Mouse (Mus musculus) layer of hippocampus, adult 8-10 months (tissue): ENCODE measurements around the gene Lipk. TPM values are rescaled to one million over a fixed set of nuclear protein-coding genes. Genes with fewer than 3 reads are reported as not detected.

Source experiments
- microRNA-seq, 2 experiments: library from miRNA; unstranded; fragments of <30 nt; microRNA quantifications; one replicate each; pipeline ENCODE4 v1.2.0; 2022
- total RNA-seq, 4 experiments: library from RNA; stranded (reverse); gene quantifications; 2 replicates each; pipeline ENCODE4 v1.2.4; 2022

Gene Lipk
- total RNA-seq, 4 experiments from 2014 or later: not detected

Small RNAs within 50 kb of the gene (microRNA-seq; reads per million reads assigned to microRNA genes)
- gene Gm23334: 0 reads per million in 2 experiments

Other genes with a start within 250 kb of the Lipk start
- gene Lipo3, start 246.3 kb upstream of the Lipk start, total RNA-seq: 1 to 10 TPM; 4.6 to 5.8 (median 4.6) TPM
- not detected for gene Lipo1, start 220.8 kb upstream of the Lipk start, total RNA-seq
- not detected for gene Lipf, start 47.1 kb upstream of the Lipk start, total RNA-seq
- gene Lipn, start 59.1 kb downstream of the Lipk start, total RNA-seq: not detected
- gene Lipm, start 92.6 kb downstream of the Lipk start, total RNA-seq: under 1 TPM; 0.17 to 0.39 (median 0.35) TPM
- gene Ankrd22, start 157.8 kb downstream of the Lipk start, total RNA-seq: under 1 TPM in 1 of 4 experiments, not detected in 3; 0.33 TPM
- 10 to 100 TPM; 20.6 to 24.6 (median 22.9) TPM for gene Stambpl1, start 183.9 kb downstream of the Lipk start, total RNA-seq
- 10 to 100 TPM; 11.6 to 20.4 (median 15.1) TPM for gene Acta2, start 247.3 kb downstream of the Lipk start, total RNA-seq